Mouse (Mus musculus) forebrain, embryonic 12.5 days (tissue): ENCODE results near the gene Ifnl2. TPM values are rescaled to one million over a fixed set of nuclear protein-coding genes. Genes with fewer than 3 reads are reported as not detected.

Experiments
- polyA plus RNA-seq: library from polyadenylated mRNA; unstranded; fragments of >200 nt; fragmentation: Nextera tagmentation; extraction: Ambion mirVana; gene quantifications from 2 replicates; pipeline ENCODE4 v1.2.1, GENCODE M21; 2016

Ifnl2 gene
- polyA plus RNA-seq, 1 experiment from 2014 or later, result not detected

Other genes with a start within 250 kb of the Ifnl2 start
- 3.8 and 7.1 TPM in 2 replicates for gene Eid2, start 242.6 kb downstream of the Ifnl2 start, polyA plus RNA-seq
- 24.1 and 27.8 TPM in 2 replicates for gene Eid2b, start 232.7 kb downstream of the Ifnl2 start, polyA plus RNA-seq
- gene Selenov, start 219.3 kb downstream of the Ifnl2 start, polyA plus RNA-seq, result 0.41 and 0.94 TPM in 2 replicates
- 42.9 and 43.5 TPM in 2 replicates for gene Dll3, start 208.2 kb downstream of the Ifnl2 start, polyA plus RNA-seq
- gene Timm50, start 198.4 kb downstream of the Ifnl2 start, polyA plus RNA-seq, result 189 and 196 TPM in 2 replicates
- gene Supt5, start 171.7 kb downstream of the Ifnl2 start, polyA plus RNA-seq, result 106 and 117 TPM in 2 replicates
- gene Rps16, start 159.8 kb downstream of the Ifnl2 start, polyA plus RNA-seq, result 594 and 628 TPM in 2 replicates
- 67.0 and 69.7 TPM in 2 replicates for gene Plekhg2, start 137.9 kb downstream of the Ifnl2 start, polyA plus RNA-seq
- 5.1 and 5.5 TPM in 2 replicates for gene Zfp36, start 130.2 kb downstream of the Ifnl2 start, polyA plus RNA-seq
- 43.1 and 43.6 TPM in 2 replicates for gene Med29, start 117.7 kb downstream of the Ifnl2 start, polyA plus RNA-seq
- 84.6 and 86.2 TPM in 2 replicates for gene Paf1, start 117.5 kb downstream of the Ifnl2 start, polyA plus RNA-seq
- 3.4 and 4.5 TPM in 2 replicates for gene Gmfg, start 73.0 kb downstream of the Ifnl2 start, polyA plus RNA-seq
- 6.7 and 8.8 TPM in 2 replicates for gene Lrfn1, start 58.5 kb downstream of the Ifnl2 start, polyA plus RNA-seq
- not detected in 2 replicates for gene Ifnl3, start 12.4 kb upstream of the Ifnl2 start, polyA plus RNA-seq
- not detected in 2 replicates for gene Sycn, start 30.4 kb upstream of the Ifnl2 start, polyA plus RNA-seq
- gene Nccrp1, start 36.8 kb upstream of the Ifnl2 start, polyA plus RNA-seq, result not detected in 2 replicates
- 35.6 and 37.6 TPM in 2 replicates for gene Samd4b, start 87.7 kb upstream of the Ifnl2 start, polyA plus RNA-seq
- 41.0 and 43.9 TPM in 2 replicates for gene Pak4, start 87.7 kb upstream of the Ifnl2 start, polyA plus RNA-seq
- gene Acp7, start 120.9 kb upstream of the Ifnl2 start, polyA plus RNA-seq, result not detected in 2 replicates
- 4.0 and 4.2 TPM in 2 replicates for gene Fbxo27, start 182.4 kb upstream of the Ifnl2 start, polyA plus RNA-seq
- 7.3 and 8.0 TPM in 2 replicates for gene Fbxo17, start 206.3 kb upstream of the Ifnl2 start, polyA plus RNA-seq
- 118 and 131 TPM in 2 replicates for gene Mrps12, start 231.4 kb upstream of the Ifnl2 start, polyA plus RNA-seq
- gene Sars2, start 231.5 kb upstream of the Ifnl2 start, polyA plus RNA-seq, result 27.9 and 28.9 TPM in 2 replicates
- gene Ccer2, start 245.7 kb upstream of the Ifnl2 start, polyA plus RNA-seq, result not detected in 2 replicates